Mouse (Mus musculus): Measurements from ENCODE around the gene Dock10. TPM values are rescaled to one million over a fixed set of nuclear protein-coding genes. Genes with fewer than 3 reads are reported as not detected.

Dock10 gene
- polyA plus RNA-seq (2011; ENCODE audit: insufficient read depth, insufficient read length, low replicate concordance, missing spikeins), result 11.8 and 23.4 TPM in 2 replicates

GRCm38 (mm10) chr1:80757977-80758797, at the start of gene Dock10:
Gene Dock10, minus strand, starts transcription at chr1:80758527.
- H3K4me3 ChIP-seq (replicated peaks; ENCODE audit: control insufficient read depth, low read depth, low read length), result peak within 1 kb of the TSS; percentile 89
- peak; percentile 64; the same call in 1 of the 2 replicates for TF ChIP-seq POLR2A (IDR thresholded peaks at IDR 0.05; ENCODE audit: borderline replicate concordance, control insufficient read depth, low read depth, low read length)
- TF ChIP-seq CTCF (IDR thresholded peaks at IDR 0.05; ENCODE audit: control insufficient read depth, insufficient read depth, low read length), result no peak
- peak within 1 kb of the TSS; percentile 87 for H3K27ac ChIP-seq (ENCODE audit: control insufficient read depth, insufficient read depth, low read depth, low read length, poor library complexity)
- peaks cover 4% of the 10 kb centered on the region for H3K4me1 ChIP-seq (ENCODE audit: control insufficient read depth, insufficient read depth, low read length)
- under 1% methylated on average over 82 of the region's 82 CpGs for WGBS

GRCm38 (mm10) chr1:80806835-80807398, 48.6 kb upstream of the Dock10 start:
- Histone ChIP-seq H3K4me3 (replicated peaks; ENCODE audit: control insufficient read depth, low read depth, low read length) (no peak overlapping the region), H3K27ac (ENCODE audit: control insufficient read depth, insufficient read depth, low read depth, low read length, poor library complexity) (no peak overlapping the region), H3K4me1 (ENCODE audit: control insufficient read depth, insufficient read depth, low read length) (no peaks in the 10 kb centered on the region)
- no peak for TF ChIP-seq POLR2A (IDR thresholded peaks at IDR 0.05; ENCODE audit: borderline replicate concordance, control insufficient read depth, low read depth, low read length)
- WGBS, result 67% methylated on average over 3 of the region's 3 CpGs

- Histone ChIP-seq H3K27ac (ENCODE audit: control insufficient read depth, insufficient read depth, low read depth, low read length, poor library complexity) (no peak overlapping the region), H3K4me3 (replicated peaks; ENCODE audit: control insufficient read depth, low read depth, low read length) (no peak overlapping the region), H3K4me1 (ENCODE audit: control insufficient read depth, insufficient read depth, low read length) (no peaks in the 10 kb centered on the region)
- no peak for TF ChIP-seq POLR2A (IDR thresholded peaks at IDR 0.05; ENCODE audit: borderline replicate concordance, control insufficient read depth, low read depth, low read length)
- no peak for TF ChIP-seq CTCF (IDR thresholded peaks at IDR 0.05; ENCODE audit: control insufficient read depth, insufficient read depth, low read length)
- 87% methylated on average over 3 of the region's 3 CpGs for WGBS
These were observed 43.7 kb upstream of the Dock10 start for GRCm38 (mm10) chr1:80802023-80802422.

- Histone ChIP-seq H3K4me1 (ENCODE audit: control insufficient read depth, insufficient read depth, low read length) (no peaks in the 10 kb centered on the region; the same call in 1 of the 2 replicates), H3K27ac (ENCODE audit: control insufficient read depth, insufficient read depth, low read depth, low read length, poor library complexity) (no peak overlapping the region; the same call in 1 of the 2 replicates), H3K4me3 (replicated peaks; ENCODE audit: control insufficient read depth, low read depth, low read length) (no peak overlapping the region)
- WGBS, result 28% methylated on average over 2 of the region's 2 CpGs
- TF ChIP-seq POLR2A (IDR thresholded peaks at IDR 0.05; ENCODE audit: borderline replicate concordance, control insufficient read depth, low read depth, low read length) (no peak), CTCF (IDR thresholded peaks at IDR 0.05; ENCODE audit: control insufficient read depth, insufficient read depth, low read length) (no peak)
These were observed 26.9 kb upstream of the Dock10 start for GRCm38 (mm10) chr1:80785066-80785779.

- WGBS, result 79% methylated on average over 3 of the region's 3 CpGs
- TF ChIP-seq POLR2A (IDR thresholded peaks at IDR 0.05; ENCODE audit: borderline replicate concordance, control insufficient read depth, low read depth, low read length), result no peak
- no peak for TF ChIP-seq CTCF (IDR thresholded peaks at IDR 0.05; ENCODE audit: control insufficient read depth, insufficient read depth, low read length)
- H3K27ac ChIP-seq (ENCODE audit: control insufficient read depth, insufficient read depth, low read depth, low read length, poor library complexity), result no peak overlapping the region
These were observed 25.8 kb upstream of the Dock10 start for GRCm38 (mm10) chr1:80784155-80784554.

GRCm38 (mm10) chr1:80765504-80765903, 7.2 kb upstream of the Dock10 start:
- 9% methylated on average over 2 of the region's 2 CpGs for WGBS
- Histone ChIP-seq H3K4me1 (ENCODE audit: control insufficient read depth, insufficient read depth, low read length) (no peaks in the 10 kb centered on the region; the same call in 1 of the 2 replicates), H3K4me3 (replicated peaks; ENCODE audit: control insufficient read depth, low read depth, low read length) (no peak overlapping the region), H3K27ac (ENCODE audit: control insufficient read depth, insufficient read depth, low read depth, low read length, poor library complexity) (no peak overlapping the region)
- no peak for TF ChIP-seq POLR2A (IDR thresholded peaks at IDR 0.05; ENCODE audit: borderline replicate concordance, control insufficient read depth, low read depth, low read length)
- TF ChIP-seq CTCF (IDR thresholded peaks at IDR 0.05; ENCODE audit: control insufficient read depth, insufficient read depth, low read length), result no peak

More at GRCm38 (mm10) chr1:80784155-80784554, 25.8 kb upstream of the Dock10 start:
- H3K4me1 ChIP-seq (ENCODE audit: control insufficient read depth, insufficient read depth, low read length), result no peaks in the 10 kb centered on the region; the same call in 1 of the 2 replicates
- H3K4me3 ChIP-seq (replicated peaks; ENCODE audit: control insufficient read depth, low read depth, low read length), result no peak overlapping the region

GRCm38 (mm10) chr1:80763042-80763950, 5.0 kb upstream of the Dock10 start:
- Histone ChIP-seq H3K4me1 (ENCODE audit: control insufficient read depth, insufficient read depth, low read length) (no peaks in the 10 kb centered on the region; the same call in 1 of the 2 replicates), H3K4me3 (replicated peaks; ENCODE audit: control insufficient read depth, low read depth, low read length) (no peak overlapping the region), H3K27ac (ENCODE audit: control insufficient read depth, insufficient read depth, low read depth, low read length, poor library complexity) (no peak overlapping the region)
- 8% methylated on average over 4 of the region's 4 CpGs for WGBS
- no peak for TF ChIP-seq CTCF (IDR thresholded peaks at IDR 0.05; ENCODE audit: control insufficient read depth, insufficient read depth, low read length)
- TF ChIP-seq POLR2A (IDR thresholded peaks at IDR 0.05; ENCODE audit: borderline replicate concordance, control insufficient read depth, low read depth, low read length), result no peak
